Mouse (Mus musculus) spleen, postnatal 14 days (tissue): Measurements from ENCODE around the gene Slc12a8.

Source experiments
- DNase-seq, 2 experiments: peaks; one replicate each; pipeline ENCODE4 v3.0.0; 2021 to 2022; ENCODE audit warnings: low spot score in 2 of 2

Slc12a8 gene

DNA sequence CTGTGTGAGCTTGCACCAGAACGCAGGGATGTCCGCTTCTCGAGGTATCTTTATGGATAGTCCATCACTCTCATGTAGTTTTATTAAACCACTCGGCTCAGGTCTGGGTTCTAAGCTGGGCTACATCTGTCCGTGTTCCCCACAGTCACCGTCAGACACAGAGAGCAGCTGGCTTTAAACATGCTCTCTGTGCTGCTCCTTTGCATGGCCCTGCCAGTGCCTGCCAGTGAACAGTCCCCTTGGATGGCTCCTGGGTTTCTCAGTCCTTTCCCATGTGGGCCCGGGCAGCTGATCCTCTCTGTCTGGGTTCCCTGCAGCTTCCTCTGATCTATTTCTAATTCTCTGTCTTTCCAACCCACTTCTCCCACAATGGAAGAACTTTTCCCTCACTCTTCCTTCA is 93.3 kb downstream of the Slc12a8 start:
- DNase-seq = no peak

DNA sequence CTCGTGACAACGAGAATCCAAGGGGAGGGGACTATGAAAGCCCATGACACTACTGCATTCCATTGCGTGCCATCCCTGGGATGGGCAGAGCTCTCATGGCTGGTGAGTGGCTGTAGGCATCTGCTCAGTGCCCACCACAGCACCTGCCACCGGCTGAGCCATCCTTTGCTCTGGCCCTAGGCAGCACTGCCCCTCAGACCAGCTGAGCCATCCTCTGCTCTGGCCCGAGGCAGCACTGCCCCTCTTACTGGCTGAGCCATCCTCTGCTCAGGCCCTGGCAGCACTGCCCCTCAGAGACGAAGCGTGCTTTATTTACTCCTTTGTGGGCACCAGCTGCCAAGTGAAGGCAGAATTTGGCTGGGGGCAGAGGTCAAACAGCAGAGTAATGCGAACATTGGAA is 94.2 kb downstream of the Slc12a8 start:
- no peak for DNase-seq

DNA sequence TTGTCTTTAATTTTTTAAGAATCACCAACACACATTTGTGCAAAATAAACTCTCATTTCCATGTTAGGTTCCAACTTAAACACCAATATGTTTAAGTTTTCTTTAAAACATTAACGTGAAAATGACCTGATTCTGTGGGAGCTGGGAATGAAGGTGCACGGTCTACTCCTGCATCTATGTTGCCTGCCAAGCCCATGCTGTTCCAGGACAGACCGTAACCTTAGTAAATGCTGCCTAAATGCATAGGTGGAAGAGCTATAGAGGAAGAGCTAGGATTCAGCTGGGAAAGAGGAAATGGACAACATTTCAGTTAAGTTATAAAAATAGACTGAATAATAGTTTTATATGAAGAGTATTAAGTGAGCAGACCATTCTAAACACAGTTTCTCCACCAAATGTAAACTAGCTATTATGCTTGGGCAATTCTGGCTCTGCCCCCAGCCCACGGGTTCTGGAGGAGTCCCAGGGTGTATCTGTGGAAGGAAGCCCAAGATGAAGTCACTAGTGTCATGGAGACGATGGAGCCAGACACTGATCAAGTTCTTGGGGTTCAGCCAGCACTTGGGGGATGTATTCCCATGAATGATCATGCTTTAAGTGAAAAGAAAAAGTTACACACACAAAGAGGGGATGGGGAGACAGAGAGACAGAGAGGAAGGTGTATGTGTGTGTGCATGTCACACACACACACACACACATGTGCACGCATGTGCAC is 95.1 kb downstream of the Slc12a8 start:
- no peak for DNase-seq

DNA sequence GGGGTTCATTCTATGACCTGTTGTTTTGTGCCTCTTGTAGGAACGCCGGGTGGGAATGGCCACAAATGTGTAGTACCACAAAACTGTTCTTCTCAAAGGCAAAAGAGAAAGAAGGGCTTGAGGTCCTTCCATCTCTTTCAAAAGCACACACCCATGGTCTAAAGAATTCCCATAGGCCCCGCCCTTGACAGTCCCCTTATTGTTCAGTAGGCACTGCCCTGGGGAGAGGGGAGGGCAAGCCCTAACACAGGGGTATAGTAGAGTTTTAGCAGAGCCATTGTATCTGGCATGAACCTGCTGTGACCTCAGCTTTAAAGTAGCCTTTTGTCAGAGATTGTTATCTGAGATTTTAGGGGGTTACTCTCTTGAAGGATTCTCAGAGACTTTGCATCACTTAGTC is 98.9 kb downstream of the Slc12a8 start:
- no peak for DNase-seq

DNA sequence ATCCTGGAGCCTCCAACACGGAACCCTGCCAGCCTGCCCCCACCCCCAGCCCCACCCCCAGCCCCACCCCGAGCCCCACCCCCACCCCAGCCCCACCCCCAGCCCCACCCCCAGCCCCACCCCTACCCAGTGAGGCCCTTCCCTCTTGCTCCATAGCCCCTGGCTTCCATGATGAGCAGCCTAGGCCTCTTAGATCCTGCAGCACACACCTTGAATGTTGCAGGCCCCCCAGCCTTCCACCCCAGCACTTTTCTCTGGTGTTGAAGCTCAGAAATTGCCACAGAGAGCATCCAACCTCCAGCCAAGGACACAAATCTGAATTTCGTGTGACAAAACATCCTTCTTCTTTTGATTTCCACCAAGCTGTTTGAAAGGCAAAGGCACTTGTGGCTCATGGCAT is 104.7 kb downstream of the Slc12a8 start:
- DNase-seq = no peak

DNA sequence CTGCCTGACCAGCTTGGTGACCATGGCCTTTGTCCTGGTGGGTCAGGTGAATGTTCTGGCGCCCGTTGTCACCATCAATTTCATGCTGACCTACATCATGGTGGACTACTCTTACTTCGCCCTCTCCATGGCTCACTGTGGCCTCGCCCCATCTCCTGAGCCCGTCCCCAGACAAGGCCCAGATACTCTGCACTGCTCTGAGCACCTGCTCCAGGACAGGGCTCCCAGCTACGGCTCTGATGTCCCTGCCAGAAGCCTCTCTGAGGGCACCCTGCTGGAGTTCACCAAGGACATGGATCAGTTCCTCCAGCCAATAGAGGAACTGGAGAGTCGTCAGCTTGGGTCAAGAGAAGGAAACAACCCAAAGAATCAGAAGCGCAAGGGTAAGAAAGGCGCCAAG is 107.5 kb downstream of the Slc12a8 start:
- no peak for DNase-seq

DNA sequence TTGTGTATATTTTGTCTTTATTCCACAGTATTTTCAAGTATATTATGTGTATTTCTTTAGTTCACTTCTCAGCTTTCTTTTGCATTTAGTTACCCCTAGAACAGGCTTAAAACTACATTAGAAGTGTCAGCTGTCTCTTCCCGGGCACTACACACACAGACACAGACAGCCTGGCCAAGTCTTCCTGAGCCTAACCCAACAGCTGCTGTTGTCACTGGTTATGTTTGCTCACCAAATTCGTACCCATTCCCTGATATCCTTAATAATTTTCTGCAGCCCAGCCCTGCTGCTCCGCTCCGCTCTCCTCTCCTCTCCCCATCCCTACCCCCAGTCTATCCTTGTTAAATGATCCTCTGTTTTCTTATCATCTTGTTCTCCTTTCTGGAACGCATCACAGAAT is 112.4 kb downstream of the Slc12a8 start:
- DNase-seq = no peak

DNA sequence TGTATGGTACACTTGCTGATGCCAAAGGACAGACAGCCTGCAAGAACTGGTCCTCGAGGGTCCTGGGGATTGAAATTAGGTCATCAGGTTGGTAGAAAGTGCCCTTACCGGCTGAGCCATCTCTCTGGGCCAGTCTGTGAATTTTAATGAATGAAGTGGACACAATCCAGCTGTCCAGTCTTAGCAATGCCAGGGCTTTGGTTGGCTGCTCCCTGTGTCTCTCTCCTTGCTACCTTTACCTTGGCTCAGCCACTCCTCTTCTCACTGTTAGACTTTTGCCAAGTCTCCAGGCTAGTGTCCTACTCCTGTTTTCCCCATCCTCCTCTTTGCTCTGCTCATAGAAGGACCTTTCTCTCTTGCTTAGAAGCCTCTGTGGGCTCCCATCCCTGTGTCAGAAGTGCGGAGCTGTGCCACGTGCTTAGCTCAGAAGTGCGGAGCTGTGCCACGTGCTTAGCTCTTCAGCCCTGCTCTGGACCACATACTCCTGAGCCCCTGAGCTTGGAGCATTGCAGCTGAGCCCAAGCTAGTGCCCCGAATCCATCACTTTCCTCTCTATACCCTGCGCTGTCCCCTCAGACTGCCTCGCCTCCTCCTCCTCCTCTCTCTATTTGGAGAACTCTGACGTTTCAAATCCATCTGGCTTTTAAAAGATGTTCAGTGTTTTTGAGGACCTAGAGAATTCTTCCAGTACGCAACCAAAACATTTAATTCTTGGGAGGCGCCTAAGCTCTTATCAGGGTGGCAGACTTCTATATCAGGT is 118.9 kb downstream of the Slc12a8 start:
- DNase-seq = no peak

DNA sequence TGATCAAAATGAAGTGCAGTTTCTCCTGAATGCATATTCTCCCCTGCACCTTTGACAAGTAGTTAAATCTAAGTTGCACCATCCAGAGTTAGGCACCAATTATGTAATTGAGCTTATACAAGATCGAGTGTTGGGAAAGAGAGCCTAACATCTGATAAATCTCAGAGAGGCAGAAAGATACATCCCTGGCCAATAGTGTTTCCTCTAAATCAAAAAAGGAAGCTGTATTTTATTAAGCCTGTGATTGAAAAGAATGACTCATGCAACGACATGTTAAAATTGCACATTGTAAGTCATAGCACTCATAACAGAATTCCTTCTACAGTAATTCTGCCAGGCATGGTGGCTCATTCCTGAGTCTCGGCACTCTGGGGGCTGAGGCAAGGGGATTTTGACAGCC is 124.7 kb downstream of the Slc12a8 start:
- no peak for DNase-seq

DNA sequence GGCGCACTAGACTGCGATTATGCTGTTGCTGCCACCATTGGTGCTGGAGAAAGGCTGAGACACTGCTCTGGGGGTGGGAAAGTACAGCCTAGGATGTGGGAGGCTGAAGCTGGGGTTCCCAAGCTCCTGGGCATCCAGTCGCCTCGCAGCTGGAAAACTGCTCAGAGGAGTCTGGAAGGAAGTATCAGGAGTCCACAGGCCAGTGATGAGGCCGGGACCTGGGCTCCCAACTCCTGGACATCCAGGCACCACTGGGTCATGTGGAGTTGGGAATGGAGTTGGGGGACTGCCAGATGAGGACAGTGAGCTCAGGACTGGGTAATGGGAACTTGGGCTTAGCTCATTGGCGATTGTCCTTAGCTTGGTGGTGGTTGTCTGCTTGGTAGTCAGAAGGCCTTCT is 136.0 kb downstream of the Slc12a8 start:
- no peak for DNase-seq

DNA sequence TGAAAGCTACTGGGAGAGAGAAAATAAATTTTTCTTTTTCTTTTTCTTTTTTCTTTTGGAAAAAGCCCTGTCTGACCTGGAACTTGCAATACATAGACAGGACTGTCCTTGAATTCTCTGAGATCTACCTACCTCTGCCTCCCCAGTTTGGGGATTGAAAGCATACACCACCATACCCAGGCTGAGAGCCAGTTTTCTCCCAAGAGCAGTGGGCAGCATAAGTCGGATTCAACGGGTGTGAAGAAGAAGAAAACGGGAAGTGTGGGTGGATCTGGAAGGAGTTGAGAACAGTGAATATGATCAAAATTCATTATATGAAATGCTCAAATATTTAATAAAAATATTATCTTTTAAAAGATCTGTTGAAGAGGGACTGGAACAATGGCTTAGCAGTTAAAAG is 138.3 kb downstream of the Slc12a8 start:
- no peak for DNase-seq

DNA sequence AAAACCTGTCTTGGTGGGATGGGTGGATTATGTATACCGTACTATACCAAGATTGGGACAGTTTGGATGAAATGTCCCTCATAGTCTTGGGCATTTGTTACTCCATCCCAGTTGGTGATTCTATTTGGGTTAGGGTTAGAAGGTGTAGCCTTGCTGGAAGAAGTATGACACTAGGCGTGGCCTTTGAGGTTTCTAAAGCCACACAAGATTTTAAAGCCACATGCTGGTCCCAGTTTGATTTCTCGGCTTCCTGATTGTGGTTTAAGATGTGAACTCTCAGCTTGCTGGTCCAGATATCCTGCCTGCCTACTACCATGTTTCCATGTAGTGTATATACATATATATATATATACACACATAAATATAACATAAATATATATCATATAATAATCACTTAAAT is 140.1 kb downstream of the Slc12a8 start:
- DNase-seq = no peak

DNA sequence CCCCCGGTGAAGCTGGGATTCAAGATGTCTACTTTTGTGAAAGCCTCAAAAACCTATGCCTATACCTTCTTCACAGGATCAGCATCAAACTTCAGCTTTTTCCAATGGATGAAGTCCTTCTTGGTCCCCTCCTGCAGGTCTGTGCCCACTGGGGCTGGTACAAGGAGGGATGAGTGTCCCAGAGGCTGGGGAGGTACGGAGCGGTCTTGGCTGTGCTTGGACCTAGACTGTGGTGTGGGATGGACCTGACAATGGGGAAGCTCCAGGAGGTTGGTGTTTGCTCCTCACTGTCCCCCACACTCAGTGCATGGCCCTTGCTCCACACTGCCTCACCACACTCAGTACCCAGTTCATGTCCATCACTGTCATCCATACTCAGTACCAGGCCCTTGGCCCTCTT is 141.0 kb downstream of the Slc12a8 start:
- DNase-seq = no peak

DNA sequence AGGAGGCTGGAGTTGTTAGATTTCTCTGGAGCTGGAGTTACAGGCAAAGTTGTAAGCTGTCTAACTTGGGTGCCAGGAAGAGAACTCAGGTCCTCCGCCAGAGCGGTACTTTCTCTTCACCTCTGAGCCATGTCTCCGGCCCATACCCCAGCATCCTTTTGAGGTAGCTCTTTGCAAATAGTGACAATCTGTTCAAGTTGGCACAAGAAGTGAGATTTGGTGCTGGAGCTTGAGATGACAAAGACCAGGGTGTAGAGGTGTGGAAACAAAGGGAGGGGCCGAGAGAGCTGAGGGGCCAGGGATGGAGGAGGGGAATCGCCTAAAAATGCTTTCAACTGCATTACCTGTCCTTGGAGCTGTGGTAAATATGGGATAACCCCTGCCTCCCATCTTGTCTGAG is 142.4 kb downstream of the Slc12a8 start:
- DNase-seq = no peak

DNA sequence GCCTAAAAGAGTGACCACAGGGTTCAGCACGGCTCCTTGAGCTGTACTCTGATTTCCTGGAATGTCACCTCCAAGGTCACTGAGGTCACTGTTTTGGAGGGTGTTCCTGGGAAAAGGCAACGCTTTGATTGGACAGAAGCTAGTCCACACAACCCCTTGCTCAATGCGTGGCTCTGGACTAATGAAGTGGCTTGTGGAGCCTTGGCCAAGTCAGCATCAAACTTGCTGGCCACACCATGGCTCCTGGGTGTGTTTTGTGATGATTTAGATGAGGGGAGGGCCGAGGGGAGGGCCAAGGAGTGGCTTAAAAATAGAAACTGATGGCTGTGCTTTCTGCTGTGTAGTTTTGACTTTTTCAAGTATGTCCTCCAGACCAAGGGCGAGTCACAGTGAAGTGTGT is 143.0 kb downstream of the Slc12a8 start:
- no peak for DNase-seq

DNA sequence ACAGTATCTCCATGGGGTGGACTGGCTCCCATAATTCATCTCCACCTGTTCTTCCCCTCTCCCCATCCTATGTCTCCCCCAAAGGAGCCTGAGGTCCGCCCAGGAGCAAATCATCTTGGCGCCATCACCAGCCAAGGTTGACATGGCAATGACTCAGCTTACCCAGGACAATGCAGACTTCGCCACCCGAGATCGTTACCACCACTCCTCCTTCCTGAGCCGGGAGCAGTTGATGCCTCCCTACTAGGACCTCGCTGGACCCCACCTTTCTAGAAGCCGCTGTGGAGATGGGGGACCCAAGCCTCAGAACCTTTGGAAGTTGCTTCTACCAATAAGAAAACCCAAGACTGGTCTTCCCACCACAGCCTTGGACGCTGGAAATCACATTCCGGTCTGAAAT is 145.7 kb downstream of the Slc12a8 start:
- no peak for DNase-seq

DNA sequence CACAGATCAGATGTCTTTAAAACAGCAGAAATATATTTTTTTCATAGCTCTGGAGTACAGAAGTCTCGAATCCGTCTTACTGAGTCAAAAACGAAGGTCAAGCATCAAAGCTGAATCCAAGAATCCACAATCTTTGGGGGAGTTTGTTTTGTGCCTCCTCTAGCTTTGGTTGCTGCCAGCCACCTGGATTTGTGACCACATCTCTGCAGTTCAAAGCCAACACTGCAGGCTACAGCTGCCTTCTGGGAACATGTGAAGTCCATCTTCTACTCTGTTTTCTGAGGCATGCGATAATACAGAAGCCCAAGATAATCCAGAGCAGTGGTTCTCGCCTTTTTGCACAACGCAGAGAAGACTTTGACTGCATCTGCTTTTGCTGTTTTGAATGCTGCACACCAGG is 149.1 kb downstream of the Slc12a8 start:
- DNase-seq = no peak

DNA sequence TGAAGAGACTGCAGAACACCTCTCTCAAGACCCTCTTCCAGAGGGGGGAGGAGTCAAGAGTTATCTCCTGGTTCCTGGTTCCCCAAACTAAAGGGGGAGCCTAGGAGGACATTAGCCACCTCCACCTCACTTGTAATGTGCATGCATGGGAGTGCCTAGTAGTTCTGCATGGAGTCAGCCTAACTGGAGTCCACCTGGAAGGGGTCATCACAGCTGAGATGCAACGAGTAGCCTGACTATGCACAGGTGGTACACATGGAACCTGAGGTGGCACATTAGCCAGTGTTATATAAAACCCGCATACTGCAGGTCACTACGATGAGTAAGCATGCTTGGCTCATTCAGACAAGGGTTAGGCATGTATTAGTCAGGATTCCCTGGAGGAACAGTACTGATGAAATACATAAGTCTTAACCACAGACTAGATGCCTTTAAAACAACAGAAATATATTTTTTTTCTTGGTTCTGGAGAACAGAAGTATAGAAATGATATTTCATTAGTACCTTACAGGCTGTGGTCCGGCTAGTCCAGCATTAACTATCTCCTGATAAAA is 149.9 kb downstream of the Slc12a8 start:
- no peak for DNase-seq

DNA sequence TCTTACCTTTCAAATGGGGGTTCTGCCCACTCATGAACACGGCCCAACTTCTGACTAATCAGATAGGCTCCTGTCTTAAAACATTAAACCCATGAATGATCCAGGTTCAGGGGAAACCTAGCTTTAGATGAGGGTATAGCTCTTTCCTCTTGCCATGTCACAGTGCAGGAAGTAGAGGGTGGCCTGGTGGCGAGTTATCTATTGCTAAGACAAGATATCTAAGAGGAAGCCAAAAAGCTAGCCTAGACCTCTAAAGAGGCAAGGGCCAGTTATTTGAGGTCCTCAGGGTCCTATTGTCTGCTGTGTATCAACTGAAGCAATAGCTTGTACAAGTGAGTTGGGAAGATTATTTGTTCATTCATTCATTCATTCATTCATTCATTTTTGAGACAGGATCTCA is 151.3 kb downstream of the Slc12a8 start:
- no peak for DNase-seq

DNA sequence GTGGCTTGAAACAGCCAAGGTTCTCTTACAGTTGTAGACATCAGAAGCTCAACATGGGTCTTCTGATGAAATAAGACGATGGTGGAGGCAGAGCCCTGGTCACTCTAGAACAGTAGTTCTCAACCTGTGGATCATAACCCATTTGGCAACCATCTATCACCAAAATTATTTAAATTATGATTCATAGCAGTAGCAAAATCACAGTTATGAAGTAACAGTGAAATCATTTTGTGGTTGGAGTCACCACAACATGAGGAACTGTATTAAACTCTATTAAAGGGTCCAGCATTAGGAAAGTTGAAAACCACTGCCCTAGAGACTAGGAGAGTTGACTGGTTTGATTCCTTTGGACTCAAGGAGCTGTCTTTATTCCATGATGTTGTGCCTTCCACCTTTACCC is 151.9 kb downstream of the Slc12a8 start:
- no peak for DNase-seq

DNA sequence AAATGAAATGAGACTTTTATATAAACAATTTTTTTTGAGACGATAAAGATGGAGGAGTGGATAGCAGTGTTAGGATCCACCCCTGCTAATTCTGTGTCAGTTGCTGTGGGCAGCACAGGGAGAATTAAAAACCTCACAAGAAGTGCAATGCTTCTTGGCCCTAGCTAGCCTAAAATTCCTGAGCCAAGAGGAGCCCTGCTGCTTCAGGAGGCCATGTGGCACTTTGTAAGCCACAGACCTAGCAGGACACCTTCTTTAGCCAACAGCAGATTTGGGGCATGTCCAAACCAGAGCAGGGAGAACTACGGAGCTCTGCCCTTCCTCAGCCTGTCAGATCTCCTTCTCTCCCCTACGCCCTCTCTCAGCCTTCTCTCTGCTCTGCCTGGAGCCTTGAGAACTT is 153.2 kb downstream of the Slc12a8 start:
- no peak for DNase-seq

DNA sequence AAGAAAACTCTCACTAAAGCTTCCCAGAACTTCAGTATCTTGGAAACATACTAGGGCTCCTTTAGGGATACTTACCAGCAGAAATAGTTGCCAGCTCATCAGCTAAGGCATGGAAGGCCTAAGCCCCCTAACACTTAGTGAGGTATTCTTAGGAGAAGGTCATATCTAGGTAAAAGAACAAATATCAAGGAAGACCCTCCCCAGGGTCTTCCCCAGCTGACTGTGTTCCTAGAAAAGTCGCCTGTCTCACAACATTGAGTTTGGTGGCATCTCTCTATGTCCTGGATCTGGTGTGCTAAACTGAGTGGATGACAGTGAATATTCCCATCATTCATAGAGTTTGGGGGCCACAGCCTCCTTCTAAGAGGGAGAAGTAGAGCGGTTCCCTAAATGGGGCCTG is 153.8 kb downstream of the Slc12a8 start:
- no peak for DNase-seq

DNA sequence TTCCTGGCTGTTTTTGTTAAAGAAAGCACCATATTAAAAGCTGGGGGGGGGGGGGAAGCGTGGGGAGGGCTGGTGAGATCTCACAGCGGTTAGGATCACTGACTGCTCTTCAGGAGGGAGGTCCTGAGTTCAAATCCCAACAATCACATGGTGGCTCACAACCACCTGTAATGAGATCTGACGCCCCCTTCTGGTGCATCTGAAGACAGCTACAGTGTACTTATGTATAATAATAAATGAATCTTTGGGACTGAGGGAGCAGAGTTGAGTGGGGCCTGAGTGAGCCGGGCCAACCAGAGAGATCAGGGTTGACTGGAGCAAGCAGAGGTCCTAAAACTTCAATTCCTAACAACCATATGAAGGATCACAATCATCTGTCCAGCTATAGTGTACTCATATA is 155.1 kb downstream of the Slc12a8 start:
- no peak for DNase-seq
